Mouse (Mus musculus) large intestine, adult 2 months (tissue): ENCODE measurements around the gene Chdh. TPM values are rescaled to one million over a fixed set of nuclear protein-coding genes. Genes with fewer than 3 reads are reported as not detected.
A peak's percentile ranks its signal among the peaks of the same experiment; 100 is the strongest.

Experiments
- DNase-seq: peaks from one replicate; pipeline ENCODE4 v3.0.0-alpha.2; 2012; ENCODE audit warnings: low read depth, low spot score
- WGBS: fragments of 180-500 bp; shearing (Covaris S2); methylation state at CpG from one replicate; pipeline ENCODE4 v1.1.7; 2018; 5-methylcytosine and 5-hydroxymethylcytosine counted together
- polyA plus RNA-seq: library from polyadenylated mRNA; depleted of rRNA; stranded (reverse); fragments of >200 nt; gene quantifications from 2 replicates; pipeline ENCODE4 v1.2.3, GENCODE M21; 2012

The Chdh gene
- polyA plus RNA-seq, 1 experiment, result 35.9 TPM

GRCm38 (mm10) chr14:30009864-30010560 is 1.2 kb downstream of the Chdh start:
- 15% methylated on average over 10 of the region's 10 CpGs for WGBS
- peak; percentile 62 for DNase-seq

- 41% methylated on average over 10 of the region's 10 CpGs for WGBS
- no peak for DNase-seq
These were observed 3.2 kb downstream of the Chdh start for GRCm38 (mm10) chr14:30011886-30012560.

- WGBS, result 67% methylated on average over 10 of the region's 10 CpGs
- no peak for DNase-seq
These were observed 5.7 kb downstream of the Chdh start for GRCm38 (mm10) chr14:30014487-30014886.

- 92% methylated on average over 1 of the region's 1 CpGs for WGBS
- no peak for DNase-seq
These were observed 6.2 kb downstream of the Chdh start for GRCm38 (mm10) chr14:30015008-30015407.

GRCm38 (mm10) chr14:30016666-30017065 is 7.8 kb downstream of the Chdh start:
- 73% methylated on average over 5 of the region's 5 CpGs for WGBS
- DNase-seq, result no peak

GRCm38 (mm10) chr14:30017794-30018462 is 9.1 kb downstream of the Chdh start:
- no peak for DNase-seq
- 58% methylated on average over 8 of the region's 8 CpGs for WGBS

- 84% methylated on average over 4 of the region's 4 CpGs for WGBS
- no peak for DNase-seq
These were observed 9.6 kb downstream of the Chdh start for GRCm38 (mm10) chr14:30018463-30018801.

GRCm38 (mm10) chr14:30018846-30019245 is 10.0 kb downstream of the Chdh start:
- no peak for DNase-seq
- 86% methylated on average over 6 of the region's 6 CpGs for WGBS

- 95% methylated on average over 8 of the region's 8 CpGs for WGBS
- DNase-seq, result no peak
These were observed 10.6 kb downstream of the Chdh start for GRCm38 (mm10) chr14:30019375-30019774.

- 63% methylated on average over 9 of the region's 9 CpGs for WGBS
- DNase-seq, result no peak
These were observed 11.2 kb downstream of the Chdh start for GRCm38 (mm10) chr14:30019792-30020575.

GRCm38 (mm10) chr14:30022471-30022870 is 13.6 kb downstream of the Chdh start:
- no peak for DNase-seq
- WGBS, result 84% methylated on average over 6 of the region's 6 CpGs

GRCm38 (mm10) chr14:30024387-30024786 is 15.6 kb downstream of the Chdh start:
- WGBS, result 44% methylated on average over 7 of the region's 7 CpGs
- DNase-seq, result no peak

GRCm38 (mm10) chr14:30027378-30027777 is 18.6 kb downstream of the Chdh start:
- WGBS, result 69% methylated on average over 2 of the region's 2 CpGs
- DNase-seq, result no peak

GRCm38 (mm10) chr14:30033405-30033804 is 24.6 kb downstream of the Chdh start:
- WGBS, result 74% methylated on average over 8 of the region's 8 CpGs
- no peak for DNase-seq

GRCm38 (mm10) chr14:30038431-30038830 is 29.6 kb downstream of the Chdh start:
- DNase-seq, result no peak
- 90% methylated on average over 18 of the region's 18 CpGs for WGBS

GRCm38 (mm10) chr14:30039413-30039812 is 30.6 kb downstream of the Chdh start:
- DNase-seq, result no peak
- 69% methylated on average over 4 of the region's 4 CpGs for WGBS

- WGBS, result 75% methylated on average over 9 of the region's 9 CpGs
- no peak for DNase-seq
These were observed 33.0 kb downstream of the Chdh start for GRCm38 (mm10) chr14:30041836-30042235.

- WGBS, result 75% methylated on average over 7 of the region's 7 CpGs
- no peak for DNase-seq
These were observed 34.6 kb downstream of the Chdh start for GRCm38 (mm10) chr14:30043356-30043940.

- no peak for DNase-seq
- WGBS, result 72% methylated on average over 10 of the region's 10 CpGs
These were observed 36.4 kb downstream of the Chdh start for GRCm38 (mm10) chr14:30045239-30045638.

GRCm38 (mm10) chr14:30045704-30046220 is 36.9 kb downstream of the Chdh start:
- no peak for DNase-seq
- 72% methylated on average over 8 of the region's 8 CpGs for WGBS
